Mouse (Mus musculus) kidney, adult 2 months (tissue): ENCODE results near the gene Olfr910. TPM values are rescaled to one million over a fixed set of nuclear protein-coding genes. Genes with fewer than 3 reads are reported as not detected.

Experiments used
- DNase-seq: peaks from one replicate; pipeline ENCODE4 v3.0.0; 2021
- H3K27ac ChIP-seq: fragments of 200-500 bp; 2 replicates; pipeline ENCODE4 v1.5.1; 2012; ENCODE audit warnings: low read depth, low read length, control low read depth, inconsistent platforms; ENCODE audit not compliant: insufficient read depth
- H3K27me3 ChIP-seq: fragments of 200-500 bp; replicated peaks from 2 replicates; pipeline ENCODE4 v1.6.1; 2012; ENCODE audit warnings: mild to moderate bottlenecking, moderate library complexity, low read length, inconsistent platforms; ENCODE audit not compliant: control insufficient read depth, insufficient read depth
- H3K36me3 ChIP-seq: fragments of 200-500 bp; 2 replicates; pipeline ENCODE4 v1.6.1; 2012; ENCODE audit warnings: mild to moderate bottlenecking, moderate library complexity, low read length, inconsistent platforms; ENCODE audit not compliant: control insufficient read depth, insufficient read depth
- H3K4me1 ChIP-seq: fragments of 200-500 bp; 2 replicates; pipeline ENCODE4 v1.6.1; 2011; ENCODE audit warnings: low read length; ENCODE audit not compliant: control insufficient read depth, insufficient read depth
- H3K4me3 ChIP-seq: fragments of 200-500 bp; 2 replicates; pipeline ENCODE4 v1.5.1; 2011; ENCODE audit warnings: mild to moderate bottlenecking, low read depth, low read length, control low read depth; ENCODE audit not compliant: insufficient read depth
- CTCF ChIP-seq: fragments of 200-500 bp; conservative IDR thresholded peaks from 2 replicates; pipeline ENCODE4 v1.5.1; 2011; ENCODE audit warnings: low read depth, mild to moderate bottlenecking, control low read depth, low read length, moderate library complexity, mixed read lengths; ENCODE audit not compliant: insufficient read depth, insufficient read length
- POLR2A ChIP-seq: fragments of 200-500 bp; IDR thresholded peaks from one replicate; pipeline ENCODE4 v1.6.1; 2011; ENCODE audit warnings: low read depth, low read length, control low read depth
- WGBS: fragments of 180-500 bp; shearing (Covaris S2); methylation state at CpG from one replicate; pipeline ENCODE4 v1.1.7; 2018; 5-methylcytosine and 5-hydroxymethylcytosine counted together
- polyA plus RNA-seq: library from polyadenylated mRNA; depleted of rRNA; stranded (reverse); fragments of >200 nt; gene quantifications from 2 replicates; pipeline ENCODE4 v1.2.3, GENCODE M21; 2012; rRNA removed

The Olfr910 gene
- not detected in 2 replicates for polyA plus RNA-seq

DNA sequence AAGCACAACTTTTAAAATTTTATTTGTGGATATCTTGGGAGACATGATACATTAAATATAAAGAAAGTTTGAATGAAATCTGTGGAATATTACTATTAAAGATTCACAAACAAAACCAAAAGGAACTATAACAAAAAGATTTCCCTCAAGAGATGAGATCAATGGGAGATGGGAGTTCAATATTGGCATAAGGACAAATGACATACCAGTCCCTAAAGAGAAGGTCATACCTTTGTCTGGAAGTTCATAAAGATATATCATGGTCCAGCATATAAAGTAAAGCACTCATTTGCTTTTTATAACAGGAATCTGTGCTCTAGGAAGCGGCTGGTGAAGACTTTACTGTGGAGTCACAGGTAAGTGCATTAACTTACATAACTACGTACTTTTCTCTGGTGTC is at the start of gene Olfr910:
Gene Olfr910, plus strand, starts transcription at position 301 of the 400 bp plus-strand sequence.
- no peak for TF ChIP-seq POLR2A
- TF ChIP-seq CTCF = no peak
- WGBS = 82% methylated on average over 2 of the region's 2 CpGs
- H3K4me3 ChIP-seq = no peak within 1 kb of the TSS

DNA sequence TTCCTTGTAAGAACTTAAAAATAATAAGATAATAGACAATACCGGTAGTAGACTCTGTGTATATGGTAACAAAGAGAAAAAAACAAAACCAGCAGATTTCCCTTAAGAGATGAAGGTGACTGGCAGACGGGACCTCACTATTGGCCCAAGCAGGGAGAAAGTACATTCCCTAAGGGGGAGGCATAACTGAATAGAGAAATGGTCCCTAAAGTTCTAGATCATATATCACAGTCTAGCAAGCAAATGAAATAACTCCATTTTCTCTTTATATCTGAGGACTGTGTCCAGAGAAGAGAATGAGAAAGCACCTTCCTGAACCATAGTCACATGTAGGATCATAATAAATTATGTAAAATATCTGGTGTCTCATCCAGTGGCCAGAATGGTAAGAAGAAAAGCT is 42.1 kb upstream of the Olfr910 start, which contains the start of gene Olfr907:
Gene Olfr907, plus strand, starts transcription at position 301 of the 400 bp plus-strand sequence.
- H3K27me3 ChIP-seq = no peaks in the 10 kb centered on the region
- no peak within 1 kb of the TSS for H3K4me3 ChIP-seq
- TF ChIP-seq CTCF (no peak), POLR2A (no peak)
- H3K27ac ChIP-seq = no peak within 1 kb of the TSS
- DNase-seq = no peak
- no peaks in the 10 kb centered on the region for H3K36me3 ChIP-seq
- no peaks in the 10 kb centered on the region for H3K4me1 ChIP-seq
- 76% methylated on average over 2 of the region's 2 CpGs for WGBS

More for the DNA sequence above, at the start of gene Olfr910:
- Histone ChIP-seq H3K4me1 (no peaks in the 10 kb centered on the region), H3K36me3 (no peaks in the 10 kb centered on the region), H3K27ac (no peak within 1 kb of the TSS), H3K27me3 (no peaks in the 10 kb centered on the region)
- no peak for DNase-seq

DNA sequence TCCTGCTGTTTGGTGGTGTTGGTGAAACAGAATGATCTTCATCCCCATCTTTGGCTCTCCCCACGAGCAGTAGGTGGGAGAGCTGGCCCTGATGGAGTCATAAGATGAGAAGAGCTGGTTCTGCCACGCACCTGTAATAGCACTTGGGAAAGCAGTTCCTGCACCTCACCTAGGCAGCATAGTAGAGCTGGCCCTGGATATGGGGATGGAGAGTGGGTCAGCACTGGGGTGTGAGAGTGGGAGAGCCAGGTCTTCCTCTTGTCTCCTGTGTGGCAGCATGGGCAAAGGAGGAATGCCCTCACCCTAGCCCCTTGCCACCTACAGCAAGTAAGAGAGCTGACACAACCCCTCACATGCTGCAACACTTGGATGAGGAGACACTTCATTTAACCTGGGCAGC is 25.3 kb upstream of the Olfr910 start:
- 53% methylated on average over 2 of the region's 2 CpGs for WGBS
- Histone ChIP-seq H3K36me3 (no peaks in the 10 kb centered on the region), H3K27ac (no peak overlapping the region), H3K4me3 (no peak overlapping the region), H3K4me1 (no peaks in the 10 kb centered on the region), H3K27me3 (no peaks in the 10 kb centered on the region)
- TF ChIP-seq POLR2A (no peak), CTCF (no peak)
- DNase-seq = no peak

DNA sequence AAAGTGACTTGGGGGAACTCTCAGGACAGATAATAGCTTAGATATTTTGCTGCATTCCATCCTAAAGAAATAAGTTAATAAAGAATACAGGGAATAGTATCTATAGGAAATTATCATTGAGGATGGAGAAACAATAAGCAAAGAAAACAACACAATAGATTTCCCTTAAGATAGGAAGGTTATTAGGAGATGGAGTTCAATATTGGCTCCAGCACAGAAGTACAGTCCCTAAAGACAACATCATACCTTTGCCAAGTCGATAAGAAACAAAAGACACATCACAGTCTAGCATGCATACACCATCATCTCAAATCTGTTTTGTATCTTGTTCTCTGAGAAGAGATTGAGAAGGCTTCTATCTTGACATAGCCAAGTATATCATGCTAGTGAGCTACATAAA is 16.4 kb upstream of the Olfr910 start, which contains the start of gene Olfr911-ps1:
Gene Olfr911-ps1, plus strand, starts transcription at position 301 of the 400 bp plus-strand sequence.
- H3K4me1 ChIP-seq = no peaks in the 10 kb centered on the region
- no peaks in the 10 kb centered on the region for H3K27me3 ChIP-seq
- WGBS = 71% methylated on average over 1 of the region's 1 CpGs
- no peak within 1 kb of the TSS for H3K4me3 ChIP-seq
- no peak for DNase-seq
- no peak within 1 kb of the TSS for H3K27ac ChIP-seq
- no peaks in the 10 kb centered on the region for H3K36me3 ChIP-seq
- TF ChIP-seq POLR2A = no peak
- TF ChIP-seq CTCF = no peak

DNA sequence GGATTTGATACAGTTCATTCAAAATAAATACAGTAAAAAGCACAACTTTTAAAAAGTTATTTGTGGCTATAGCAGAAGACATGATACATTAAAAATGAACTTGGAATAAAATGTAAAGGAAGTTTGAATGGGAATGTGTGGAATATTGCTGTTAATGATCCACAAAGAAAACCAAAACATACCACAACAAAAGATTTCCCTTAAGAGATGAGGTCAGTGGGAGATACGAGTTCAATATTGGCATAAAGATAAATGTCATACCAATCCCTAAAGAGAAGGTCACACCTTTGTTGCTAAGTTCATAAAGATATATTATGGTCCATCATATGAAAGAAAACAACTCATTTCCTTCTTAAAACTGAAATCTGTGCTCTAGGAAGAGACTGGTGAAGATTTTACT is 42.2 kb downstream of the Olfr910 start, which contains the start of gene Olfr912:
Gene Olfr912, plus strand, starts transcription at position 301 of the 400 bp plus-strand sequence.
- no peaks in the 10 kb centered on the region for H3K27me3 ChIP-seq
- 58% methylated on average over 1 of the region's 1 CpGs for WGBS
- TF ChIP-seq CTCF (no peak), POLR2A (no peak)
- H3K27ac ChIP-seq = no peak within 1 kb of the TSS
- no peak for DNase-seq
- no peaks in the 10 kb centered on the region for H3K36me3 ChIP-seq
- no peaks in the 10 kb centered on the region for H3K4me1 ChIP-seq
- no peak within 1 kb of the TSS for H3K4me3 ChIP-seq

Other genes with a start within 250 kb of the Olfr910 start
- gene Olfr896-ps1, start 246.7 kb upstream of the Olfr910 start, polyA plus RNA-seq = not detected in 2 replicates
- not detected in 2 replicates for gene Olfr25, start 208.8 kb upstream of the Olfr910 start, polyA plus RNA-seq
- not detected in 2 replicates for gene Olfr898, start 189.4 kb upstream of the Olfr910 start, polyA plus RNA-seq
- not detected in 2 replicates for gene Olfr250, start 171.0 kb upstream of the Olfr910 start, polyA plus RNA-seq
- not detected in 2 replicates for gene Olfr251, start 160.8 kb upstream of the Olfr910 start, polyA plus RNA-seq
- not detected in 2 replicates for gene Olfr147, start 136.2 kb upstream of the Olfr910 start, polyA plus RNA-seq
- not detected in 2 replicates for gene Olfr901, start 108.4 kb upstream of the Olfr910 start, polyA plus RNA-seq
- not detected in 2 replicates for gene Olfr902, start 90.2 kb upstream of the Olfr910 start, polyA plus RNA-seq
- not detected in 2 replicates for gene Olfr904, start 74.7 kb upstream of the Olfr910 start, polyA plus RNA-seq
- not detected in 2 replicates for gene Olfr905, start 66.7 kb upstream of the Olfr910 start, polyA plus RNA-seq
- not detected in 2 replicates for gene Olfr906, start 50.8 kb upstream of the Olfr910 start, polyA plus RNA-seq
- gene Olfr907, start 42.0 kb upstream of the Olfr910 start, polyA plus RNA-seq = not detected in 2 replicates
- gene Olfr911-ps1, start 16.3 kb upstream of the Olfr910 start, polyA plus RNA-seq = not detected in 2 replicates
- not detected in 2 replicates for gene Olfr912, start 42.3 kb downstream of the Olfr910 start, polyA plus RNA-seq
- gene Olfr913, start 54.9 kb downstream of the Olfr910 start, polyA plus RNA-seq = not detected in 2 replicates
- not detected in 2 replicates for gene Olfr914, start 67.3 kb downstream of the Olfr910 start, polyA plus RNA-seq
- gene Olfr916, start 122.0 kb downstream of the Olfr910 start, polyA plus RNA-seq = not detected in 2 replicates
- gene Olfr917, start 128.0 kb downstream of the Olfr910 start, polyA plus RNA-seq = not detected in 2 replicates
- not detected in 2 replicates for gene Olfr918, start 136.8 kb downstream of the Olfr910 start, polyA plus RNA-seq
- gene Olfr919, start 165.8 kb downstream of the Olfr910 start, polyA plus RNA-seq = not detected in 2 replicates
- gene Vwa5a, start 180.4 kb downstream of the Olfr910 start, polyA plus RNA-seq = 16.8 and 17.7 TPM in 2 replicates
- gene Olfr920, start 214.4 kb downstream of the Olfr910 start, polyA plus RNA-seq = 0.07 and 0.11 TPM in 2 replicates
- gene Olfr921, start 235.2 kb downstream of the Olfr910 start, polyA plus RNA-seq = not detected in 2 replicates